Mouse (Mus musculus) ES-E14 (cell line): Measurements from ENCODE around the gene 2610301B20Rik. TPM values are rescaled to one million over a fixed set of nuclear protein-coding genes. Genes with fewer than 3 reads are reported as not detected.
A peak's percentile ranks its signal among the peaks of the same experiment; 100 is the strongest.

ENCODE experiments used
- DNase-seq: peaks from one replicate; pipeline ENCODE4 v3.0.0-alpha.2; 2013; ENCODE audit warnings: low read depth, low spot score
- H3K27ac ChIP-seq: 2 replicates; pipeline ENCODE4 v1.5.1; 2012; ENCODE audit warnings: low read depth, mild to moderate bottlenecking, low read length, moderate library complexity, mixed read lengths; ENCODE audit not compliant: poor library complexity, insufficient read depth, severe bottlenecking
- H3K36me3 ChIP-seq: 2 replicates; pipeline ENCODE4 v1.6.1; 2012; ENCODE audit warnings: mild to moderate bottlenecking, low read length, moderate library complexity, mixed read lengths; ENCODE audit not compliant: control insufficient read depth, poor library complexity, insufficient read depth, severe bottlenecking
- H3K4me1 ChIP-seq, 2 experiments: fragments of 150-350 bp in 1 of 2; sonication (generic) in 1 of 2; 2 replicates each; pipeline ENCODE4 v1.6.1; 2012; ENCODE audit warnings: low read length in 2 of 2, mild to moderate bottlenecking in 1 of 2, mixed read lengths in 1 of 2; ENCODE audit not compliant: control insufficient read depth in 2 of 2, insufficient read depth in 2 of 2, poor library complexity in 1 of 2
- H3K4me3 ChIP-seq, 2 experiments: fragments of 150-350 bp in 1 of 2; sonication (generic) in 1 of 2; 2 replicates each; pipeline ENCODE4 v1.5.1; 2012; ENCODE audit warnings: low read length in 2 of 2, low read depth in 1 of 2, mild to moderate bottlenecking in 1 of 2, mixed read lengths in 1 of 2; ENCODE audit not compliant: insufficient read depth in 1 of 2, poor library complexity in 1 of 2, severe bottlenecking in 1 of 2
- H3K9ac ChIP-seq: 2 replicates; pipeline ENCODE4 v1.6.1; 2012; ENCODE audit warnings: low read depth, mild to moderate bottlenecking, low read length, mixed read lengths; ENCODE audit not compliant: poor library complexity, insufficient read depth, severe bottlenecking
- H3K9me3 ChIP-seq: fragments of 150-350 bp; sonication (generic); 2 replicates; pipeline ENCODE4 v1.6.1; 2012; ENCODE audit warnings: low read depth, mild to moderate bottlenecking, low read length; ENCODE audit not compliant: control insufficient read depth, insufficient read depth
- CHD2 ChIP-seq: IDR thresholded peaks from 2 replicates; pipeline ENCODE4 v1.6.1; 2014; ENCODE audit warnings: mild to moderate bottlenecking, low read depth, low read length, inconsistent platforms
- HCFC1 ChIP-seq: IDR thresholded peaks from 2 replicates; pipeline ENCODE4 v1.6.1; 2012; ENCODE audit warnings: low read length, inconsistent platforms, borderline replicate concordance; ENCODE audit not compliant: insufficient read depth
- MAFK ChIP-seq: IDR thresholded peaks from 2 replicates; pipeline ENCODE4 v1.6.1; 2014; ENCODE audit warnings: mild to moderate bottlenecking, low read depth, low read length, inconsistent platforms; ENCODE audit not compliant: insufficient read depth
- ZC3H11A ChIP-seq: IDR thresholded peaks from 2 replicates; pipeline ENCODE4 v1.6.1; 2012; ENCODE audit warnings: low read depth, mild to moderate bottlenecking, inconsistent platforms, low read length, borderline replicate concordance
- ZNF384 ChIP-seq: IDR thresholded peaks from 2 replicates; pipeline ENCODE4 v1.6.1; 2012; ENCODE audit warnings: low read depth, low read length, inconsistent platforms
- in situ Hi-C, 2 experiments: fragments of 600-800 bp; cut with MboI; formaldehyde crosslinking; loops; one replicate each; pipeline ENCODE4 v1.15.1; 2025; ENCODE audit warnings: low sequenced_read_pairs in 2 of 2, inconsistent platforms in 1 of 2; ENCODE audit not compliant: unreplicated experiment in 2 of 2
- total RNA-seq: library from RNA; depleted of rRNA; stranded (reverse); fragments of 300-350 nt; gene quantifications from 2 replicates; pipeline ENCODE4 v1.2.3, GENCODE M21; 2012; rRNA removed

The 2610301B20Rik gene
- total RNA-seq: 6.1 TPM in 2 replicates

DNA sequence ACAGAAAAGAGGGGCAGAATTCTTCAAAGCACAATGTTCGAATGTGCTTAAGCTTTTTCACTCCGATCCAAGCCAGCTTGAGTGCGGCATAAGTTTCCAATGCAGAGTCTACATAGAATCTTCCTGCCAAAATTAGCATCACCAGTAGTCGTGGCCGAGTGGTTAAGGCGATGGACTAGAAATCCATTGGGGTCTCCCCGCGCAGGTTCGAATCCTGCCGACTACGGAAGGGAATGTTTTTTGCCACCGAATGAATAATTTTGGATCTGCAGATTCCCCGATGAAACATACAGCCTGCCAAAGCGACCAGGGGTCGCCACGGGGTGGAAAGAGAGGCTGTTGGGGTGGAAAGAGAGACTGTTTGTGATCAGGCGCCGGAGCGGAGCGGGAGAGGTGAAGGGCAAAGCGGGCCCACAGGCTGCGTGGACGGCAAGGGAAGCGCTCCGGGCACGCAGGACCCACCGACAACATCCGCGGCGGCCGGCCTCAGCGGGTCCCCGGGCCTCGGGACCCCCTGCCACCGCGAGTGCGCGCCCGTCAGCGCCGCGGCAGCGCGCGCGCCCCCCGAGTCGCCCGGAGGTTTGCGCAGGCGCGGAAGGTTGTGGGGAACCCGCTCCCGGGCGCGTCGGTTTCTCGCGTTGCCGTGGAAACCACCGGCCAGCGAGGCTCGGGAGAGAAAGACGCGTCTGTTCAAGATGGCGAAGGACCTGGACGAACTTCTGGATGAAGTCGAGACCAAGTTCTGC, at the start of gene 2610301B20Rik:
Gene 2610301B20Rik, plus strand, starts transcription at position 579 of the 746 bp plus-strand sequence.
- no peaks in the 10 kb centered on the region for H3K9me3 ChIP-seq
- H3K4me3 ChIP-seq: peak within 1 kb of the TSS; percentile 78 to 86
- DNase-seq: peak; percentile 73
- H3K4me1 ChIP-seq: peaks cover 0 to 1% of the 10 kb centered on the region in 2 experiments; a peak in 1 of 4 replicates
- TF ChIP-seq CHD2 (no peak), MAFK (peak; percentile 91), HCFC1 (peak; percentile 7; the same call in 1 of the 2 replicates)
- H3K9ac ChIP-seq: peak within 1 kb of the TSS; percentile 84
- H3K36me3 ChIP-seq: no peaks in the 10 kb centered on the region
- in situ Hi-C loops: no loop called here
- H3K27ac ChIP-seq: peak within 1 kb of the TSS; percentile 46

- H3K4me1 ChIP-seq: no peaks in the 10 kb centered on the region
- in situ Hi-C loops: no loop called here
- TF ChIP-seq ZC3H11A (no peak), MAFK (no peak), ZNF384 (no peak), HCFC1 (no peak), CHD2 (no peak)
These were observed 41.0 kb upstream of the 2610301B20Rik start for GRCm38 (mm10) chr4:10833273-10833672.

GRCm38 (mm10) chr4:10835252-10836051, 38.8 kb upstream of the 2610301B20Rik start:
- Histone ChIP-seq H3K4me3 (no peak overlapping the region), H3K9ac (no peak overlapping the region), H3K36me3 (no peaks in the 10 kb centered on the region), H3K27ac (no peak overlapping the region), H3K9me3 (no peaks in the 10 kb centered on the region), H3K4me1 (no peaks in the 10 kb centered on the region)
- TF ChIP-seq MAFK (no peak), HCFC1 (no peak), ZC3H11A (0 out of 2 replicates have a peak, but pooled peaks have one; percentile 31), ZNF384 (peak; percentile 63; the same call in 1 of the 2 replicates)
- peak; percentile 27 for DNase-seq
- in situ Hi-C loops: no loop called here

More at GRCm38 (mm10) chr4:10833273-10833672, 41.0 kb upstream of the 2610301B20Rik start:
- no peaks in the 10 kb centered on the region for H3K36me3 ChIP-seq
- no peak overlapping the region for H3K27ac ChIP-seq
- no peak for DNase-seq
- H3K9ac ChIP-seq: no peak overlapping the region
- no peak overlapping the region for H3K4me3 ChIP-seq
- no peaks in the 10 kb centered on the region for H3K9me3 ChIP-seq

GRCm38 (mm10) chr4:10845848-10846247, 28.4 kb upstream of the 2610301B20Rik start:
- TF ChIP-seq ZC3H11A (no peak), MAFK (no peak), HCFC1 (no peak), CHD2 (no peak), ZNF384 (no peak)
- in situ Hi-C loops: no loop called here

More at GRCm38 (mm10) chr4:10845848-10846247, 28.4 kb upstream of the 2610301B20Rik start:
- H3K9me3 ChIP-seq: no peaks in the 10 kb centered on the region
- no peak overlapping the region for H3K27ac ChIP-seq
- H3K9ac ChIP-seq: no peak overlapping the region
- no peaks in the 10 kb centered on the region for H3K4me1 ChIP-seq
- DNase-seq: no peak
- H3K4me3 ChIP-seq: peak overlapping the region in 1 of 2 experiments; percentile 30; a peak in 1 of 4 replicates
- H3K36me3 ChIP-seq: no peaks in the 10 kb centered on the region
